Mouse (Mus musculus) ES-E14 (cell line): ENCODE results near the gene Tex21.

Experiments used
- CHD2 ChIP-seq: IDR thresholded peaks from 2 replicates; pipeline ENCODE4 v1.6.1; 2014; ENCODE audit warnings: mild to moderate bottlenecking, low read depth, low read length, inconsistent platforms
- HCFC1 ChIP-seq: IDR thresholded peaks from 2 replicates; pipeline ENCODE4 v1.6.1; 2012; ENCODE audit warnings: low read length, inconsistent platforms, borderline replicate concordance; ENCODE audit not compliant: insufficient read depth
- MAFK ChIP-seq: IDR thresholded peaks from 2 replicates; pipeline ENCODE4 v1.6.1; 2014; ENCODE audit warnings: mild to moderate bottlenecking, low read depth, low read length, inconsistent platforms; ENCODE audit not compliant: insufficient read depth
- ZC3H11A ChIP-seq: IDR thresholded peaks from 2 replicates; pipeline ENCODE4 v1.6.1; 2012; ENCODE audit warnings: low read depth, mild to moderate bottlenecking, inconsistent platforms, low read length, borderline replicate concordance

- TF ChIP-seq MAFK (no peak), HCFC1 (no peak), ZC3H11A (no peak), CHD2 (no peak)
Observed at GRCm38 (mm10) chr12:76256114-76256843, 9.7 kb upstream of the Tex21 start.
